Mouse (Mus musculus) macrophage (primary cell): Measurements from ENCODE around the gene Ppat. TPM values are rescaled to one million over a fixed set of nuclear protein-coding genes. Genes with fewer than 3 reads are reported as not detected.
"Not testable (repeated sequence)": the region's sequence is repeated elsewhere in the genome, so short reads cannot be mapped to it uniquely, and the experiment has no call there.

ENCODE experiments used
- H3K27ac ChIP-seq: fragments of 350-480 bp; formaldehyde crosslinking; 2 replicates; pipeline ENCODE4 v1.9.0; 2021
- H3K36me3 ChIP-seq: fragments of 350-480 bp; formaldehyde crosslinking; 2 replicates; pipeline ENCODE4 v1.9.0; 2021; ENCODE audit errors: inconsistent target
- H3K4me3 ChIP-seq: fragments of 350-480 bp; formaldehyde crosslinking; 2 replicates; pipeline ENCODE4 v1.9.0; 2021; ENCODE audit errors: inconsistent target
- H3K79me2 ChIP-seq: fragments of 350-480 bp; formaldehyde crosslinking; 2 replicates; pipeline ENCODE4 v1.9.0; 2021; ENCODE audit errors: inconsistent target
- WGBS: methylation state at CpG from one replicate; pipeline ENCODE4 v1.1.7; 2026; ENCODE audit warnings: inconsistent platforms; ENCODE audit not compliant: missing documents; 5-methylcytosine and 5-hydroxymethylcytosine counted together
- polyA plus RNA-seq: library from polyadenylated mRNA; stranded (reverse); fragments of 250-400 nt; gene quantifications from 3 replicates; pipeline ENCODE4 v1.2.4, GENCODE M21; 2018; ENCODE audit warnings: inconsistent platforms

Ppat gene
- polyA plus RNA-seq, 1 experiment from 2014 or later = 7.5 TPM

DNA sequence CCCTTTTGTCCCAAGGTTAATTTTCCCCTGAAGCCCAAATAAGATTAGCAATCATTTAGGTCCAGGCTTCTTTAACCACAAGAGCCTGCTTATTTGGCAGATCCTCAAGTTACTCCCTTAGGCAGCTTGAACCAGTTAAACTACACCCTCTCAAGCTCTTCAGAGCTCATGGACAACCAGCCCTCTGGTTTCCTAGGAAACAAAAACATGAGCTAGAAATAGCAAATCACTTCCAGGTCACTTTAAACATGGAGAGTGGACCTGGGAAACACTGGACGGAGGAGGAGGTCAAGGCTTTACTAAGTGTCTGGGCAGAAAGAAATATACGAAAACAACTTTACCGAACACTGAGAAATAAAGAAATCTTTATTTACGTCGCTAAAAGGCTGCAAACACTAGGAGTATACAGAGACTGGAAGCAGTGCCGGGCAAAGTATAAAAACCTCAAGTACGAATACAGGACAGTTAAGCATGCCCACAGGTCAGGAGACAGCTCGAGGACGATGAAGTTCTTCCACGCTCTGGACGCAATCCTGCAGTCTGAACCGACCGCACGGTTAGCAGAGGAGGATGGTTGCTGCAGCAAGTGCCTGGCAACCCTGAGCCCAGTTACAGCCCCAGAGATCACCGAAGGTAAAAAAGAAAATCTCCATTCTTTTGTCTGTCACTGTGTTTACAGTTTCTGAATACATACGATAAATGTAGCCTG, 23.1 kb downstream of the Ppat start:
- no peak overlapping the region for H3K27ac ChIP-seq
- H3K4me3 ChIP-seq = no peak overlapping the region
- WGBS = 95% methylated on average over 16 of the region's 16 CpGs
- H3K79me2 ChIP-seq = peaks cover 8% of the 10 kb centered on the region; the same call in 1 of the 2 replicates
- H3K36me3 ChIP-seq = peaks cover 6% of the 10 kb centered on the region; the same call in 1 of the 2 replicates

DNA sequence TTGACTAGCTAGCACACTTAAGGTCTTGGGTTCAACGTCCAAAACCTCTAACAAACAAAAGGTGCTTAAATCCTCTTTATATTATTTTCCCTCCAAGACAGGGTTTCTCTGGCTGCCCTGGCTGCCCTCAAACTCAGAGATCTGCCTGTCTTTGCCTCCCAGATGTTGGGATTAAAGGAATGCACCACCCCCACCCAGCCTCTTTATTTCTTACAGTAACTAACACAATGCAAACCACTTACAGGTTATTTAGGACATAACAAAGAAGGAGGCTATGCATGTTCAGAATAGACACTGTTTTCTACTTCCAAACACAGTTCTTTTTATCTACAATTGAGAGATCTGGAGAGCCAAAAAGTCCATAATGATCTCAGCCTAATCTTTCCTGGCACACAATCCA, 27.1 kb downstream of the Ppat start:
- Histone ChIP-seq H3K36me3 (peaks cover 6% of the 10 kb centered on the region; the same call in 1 of the 2 replicates), H3K4me3 (no peak overlapping the region), H3K79me2 (peaks cover 8% of the 10 kb centered on the region; the same call in 1 of the 2 replicates), H3K27ac (no peak overlapping the region)
- WGBS = 91% methylated on average over 1 of the region's 1 CpGs

DNA sequence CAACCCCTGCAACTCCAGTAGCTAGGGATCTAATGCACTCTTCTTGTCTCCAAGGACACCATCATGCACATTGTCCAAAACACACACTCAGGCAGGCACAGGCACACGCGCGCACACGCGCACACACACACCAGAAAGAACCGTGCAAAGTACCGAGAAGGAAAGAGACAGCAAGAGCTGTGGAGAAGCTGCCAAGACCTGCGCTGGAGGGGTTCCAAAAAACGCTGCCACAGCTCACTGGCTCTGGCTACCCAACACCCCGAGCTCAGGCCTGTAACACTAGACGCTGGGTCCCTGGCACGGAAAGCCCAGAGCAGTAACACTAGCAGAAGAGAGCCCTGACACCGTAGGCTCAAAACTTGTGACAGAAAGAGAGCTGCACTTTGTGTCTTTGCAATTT, 27.9 kb downstream of the Ppat start:
- peaks cover 6% of the 10 kb centered on the region; the same call in 1 of the 2 replicates for H3K36me3 ChIP-seq
- no peak overlapping the region for H3K4me3 ChIP-seq
- WGBS = 94% methylated on average over 13 of the region's 13 CpGs
- peaks cover 6% of the 10 kb centered on the region; the same call in 1 of the 2 replicates for H3K79me2 ChIP-seq
- H3K27ac ChIP-seq = no peak overlapping the region

DNA sequence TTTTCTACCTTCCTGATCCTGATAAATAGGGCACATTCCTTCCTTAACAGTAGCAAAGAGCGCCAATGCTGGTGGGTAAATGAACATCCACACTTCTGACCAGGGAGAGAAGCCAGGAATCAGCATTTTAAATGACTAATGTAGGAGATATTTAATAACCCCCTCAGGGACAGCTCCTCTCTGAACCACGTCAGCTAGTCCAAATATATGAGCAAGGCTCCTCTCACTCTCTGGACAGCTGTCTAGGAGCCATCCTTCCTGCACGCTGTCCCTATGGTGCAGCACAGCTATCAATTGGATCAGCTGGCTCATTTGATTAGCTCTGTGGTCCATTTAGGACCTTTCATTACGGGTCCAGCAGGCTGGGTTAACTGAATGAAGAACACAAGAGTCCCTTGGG, 28.5 kb downstream of the Ppat start:
- 100% methylated on average over 4 of the region's 4 CpGs for WGBS
- no peak overlapping the region for H3K4me3 ChIP-seq
- H3K79me2 ChIP-seq = no peaks in the 10 kb centered on the region
- H3K36me3 ChIP-seq = peaks cover 6% of the 10 kb centered on the region; the same call in 1 of the 2 replicates
- no peak overlapping the region for H3K27ac ChIP-seq

DNA sequence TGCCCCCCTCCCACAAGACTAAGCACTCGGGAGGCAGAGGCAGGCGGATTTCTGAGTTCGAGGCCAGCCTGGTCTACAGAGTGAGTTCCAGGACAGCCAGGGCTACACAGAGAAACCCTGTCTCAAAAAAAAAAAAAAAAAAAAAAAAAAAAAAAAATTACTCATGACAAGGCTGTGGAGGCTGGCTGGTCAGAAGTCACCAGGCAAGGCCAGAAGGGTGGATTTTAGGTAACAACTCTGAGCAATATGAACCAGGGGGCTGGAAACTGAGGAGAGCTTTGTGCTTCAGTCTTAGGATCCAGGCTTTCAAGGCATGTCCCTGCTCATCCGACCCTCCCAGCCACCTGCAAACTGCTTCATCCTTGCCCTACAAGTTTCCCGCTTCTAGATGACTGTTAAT, 38.9 kb downstream of the Ppat start:
- WGBS = 97% methylated on average over 3 of the region's 5 CpGs
- H3K79me2 ChIP-seq, H3K36me3 ChIP-seq, H3K4me3 ChIP-seq, H3K27ac ChIP-seq: not testable (repeated sequence)

DNA sequence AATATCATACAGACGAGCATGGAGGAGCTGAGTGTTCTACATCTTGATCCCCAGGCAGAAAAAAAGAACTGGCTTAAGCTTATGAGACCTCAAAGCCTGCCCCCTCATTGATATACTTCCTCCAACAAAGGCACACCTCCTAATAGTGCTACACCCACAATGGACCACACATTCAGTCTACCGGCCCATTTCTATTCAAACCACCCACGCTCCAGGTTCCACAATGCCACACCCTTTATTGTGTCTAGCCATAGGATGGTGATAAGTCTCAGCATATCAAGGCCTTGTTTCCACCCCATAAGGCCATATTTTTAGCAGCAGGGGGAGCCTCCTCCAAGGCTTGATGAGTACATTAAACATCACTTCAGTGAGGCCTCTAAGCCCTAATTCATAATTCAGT, 40.6 kb downstream of the Ppat start:
- no peaks in the 10 kb centered on the region for H3K79me2 ChIP-seq
- WGBS = 98% methylated on average over 3 of the region's 3 CpGs
- no peaks in the 10 kb centered on the region for H3K36me3 ChIP-seq
- no peak overlapping the region for H3K4me3 ChIP-seq
- H3K27ac ChIP-seq = no peak overlapping the region

DNA sequence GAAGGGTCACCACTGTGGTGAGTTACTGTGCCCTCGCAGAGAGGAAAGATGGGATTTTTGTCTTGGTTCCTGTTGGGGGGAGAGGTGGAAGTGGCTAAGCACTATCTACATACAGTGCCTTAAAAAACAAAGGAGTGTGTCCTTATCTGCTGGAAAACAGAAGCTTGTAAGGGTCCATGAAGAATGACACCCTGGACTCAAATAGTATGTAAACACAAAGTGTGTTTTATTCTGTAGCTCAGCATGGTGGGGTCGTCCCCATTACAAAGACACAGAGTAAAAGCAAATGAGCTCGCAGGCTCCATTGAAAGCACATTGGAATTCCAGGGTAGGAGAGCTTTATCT, 45.3 kb downstream of the Ppat start:
- Histone ChIP-seq H3K36me3 (no peaks in the 10 kb centered on the region), H3K79me2 (no peaks in the 10 kb centered on the region), H3K27ac (peak overlapping the region; percentile 74), H3K4me3 (peak overlapping the region; percentile 87)
- WGBS = 39% methylated on average over 3 of the region's 3 CpGs

DNA sequence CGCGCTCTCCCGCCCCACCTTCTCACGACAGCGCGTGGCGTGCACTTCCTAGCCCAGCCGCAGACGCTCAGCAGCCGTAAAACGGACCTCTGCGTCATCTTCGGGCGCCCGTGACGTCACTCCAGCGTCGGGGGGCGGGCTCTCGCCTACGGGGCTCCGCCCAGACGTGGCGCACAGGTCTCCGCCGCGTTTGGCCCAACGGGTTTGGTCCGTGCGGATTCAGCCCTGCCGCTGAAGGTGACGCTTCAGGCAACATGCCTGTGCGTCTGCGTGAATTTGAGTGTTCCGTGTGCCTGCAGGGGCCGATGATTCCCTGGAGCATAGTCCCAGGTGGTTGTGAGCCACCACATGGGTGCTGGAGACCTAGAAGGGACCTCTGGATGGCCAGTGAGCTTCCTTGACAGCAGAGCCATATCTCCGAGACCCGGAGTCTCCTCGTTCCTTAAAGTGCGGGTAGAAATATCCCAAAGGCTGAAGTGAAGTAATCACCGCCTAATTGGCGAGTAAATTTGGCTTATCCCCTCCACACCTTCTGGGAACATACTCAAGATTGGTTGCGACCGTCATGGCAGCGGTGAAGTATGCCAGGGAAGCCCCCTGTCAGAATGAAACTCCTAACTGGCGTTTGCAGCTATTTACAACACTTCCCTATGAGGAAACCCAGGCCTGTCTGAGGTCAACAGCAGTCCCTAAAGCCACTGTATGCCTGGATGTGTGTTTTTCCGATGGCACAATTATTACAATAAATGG, 45.8 kb downstream of the Ppat start, which contains the start of gene Aasdh:
Aasdh (minus strand) TSS at position 110 of the 750 bp plus-strand sequence.
- Histone ChIP-seq H3K4me3 (peak within 1 kb of the TSS; percentile 87), H3K36me3 (no peaks in the 10 kb centered on the region), H3K79me2 (no peaks in the 10 kb centered on the region), H3K27ac (peak within 1 kb of the TSS; percentile 74)
- WGBS = under 1% methylated on average over 47 of the region's 47 CpGs

DNA sequence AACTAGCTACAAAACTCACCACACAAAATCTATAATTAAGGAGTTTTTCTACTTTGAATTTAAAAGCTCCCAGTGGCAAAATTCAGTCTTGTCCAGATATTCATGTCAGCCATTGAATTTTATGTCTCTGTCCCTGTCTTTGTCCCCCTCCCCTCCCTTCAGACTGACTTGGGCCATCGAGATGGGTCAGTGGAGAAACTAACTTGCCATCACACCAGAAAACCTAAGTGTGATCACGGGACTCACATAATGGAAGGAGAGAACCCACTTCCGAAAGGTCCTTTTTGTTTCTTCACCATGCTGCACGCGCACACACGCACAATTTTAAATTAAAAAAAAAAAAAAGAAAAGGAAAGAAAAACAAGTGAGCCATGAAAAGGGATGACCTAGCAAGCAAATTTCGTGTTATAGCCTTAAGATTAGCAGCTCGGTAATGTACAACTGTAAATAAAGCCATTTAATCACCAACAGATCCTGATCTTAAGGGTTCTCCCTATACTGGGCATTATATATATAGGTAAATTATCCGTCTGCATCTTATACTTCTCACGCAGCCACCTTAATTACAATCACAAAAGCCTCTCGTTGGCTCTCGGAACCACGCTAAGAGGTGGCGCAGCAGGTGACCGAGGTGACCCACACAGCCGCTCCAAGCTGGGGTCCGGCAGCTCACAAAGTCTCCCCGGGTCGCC, 46.5 kb downstream of the Ppat start:
- under 1% methylated on average over 19 of the region's 19 CpGs for WGBS
- H3K79me2 ChIP-seq = no peaks in the 10 kb centered on the region
- peak overlapping the region; percentile 87 for H3K4me3 ChIP-seq
- no peaks in the 10 kb centered on the region for H3K36me3 ChIP-seq
- H3K27ac ChIP-seq = peak overlapping the region; percentile 51

DNA sequence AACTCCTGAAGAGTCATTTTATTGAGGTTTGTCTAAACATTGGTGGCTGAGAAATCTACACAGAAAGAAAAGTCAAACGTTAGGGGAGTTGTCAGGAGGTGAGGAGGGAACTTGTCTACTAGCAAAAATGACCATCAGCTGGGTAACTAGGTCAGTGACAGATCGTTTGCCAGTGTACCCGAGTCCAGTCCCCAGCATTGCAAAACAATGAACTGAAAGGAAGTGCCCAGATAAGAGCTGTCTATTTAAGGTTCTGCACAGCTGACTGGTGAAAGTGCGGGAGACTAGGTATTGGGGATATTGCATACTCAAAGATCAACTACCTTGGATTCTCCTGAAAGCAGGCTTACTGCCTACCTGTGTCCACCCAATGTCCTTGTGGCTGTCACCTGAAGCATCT, 49.2 kb downstream of the Ppat start:
- Histone ChIP-seq H3K36me3 (no peaks in the 10 kb centered on the region), H3K79me2 (no peaks in the 10 kb centered on the region), H3K27ac (no peak overlapping the region), H3K4me3 (no peak overlapping the region)
- WGBS = 72% methylated on average over 4 of the region's 4 CpGs

DNA sequence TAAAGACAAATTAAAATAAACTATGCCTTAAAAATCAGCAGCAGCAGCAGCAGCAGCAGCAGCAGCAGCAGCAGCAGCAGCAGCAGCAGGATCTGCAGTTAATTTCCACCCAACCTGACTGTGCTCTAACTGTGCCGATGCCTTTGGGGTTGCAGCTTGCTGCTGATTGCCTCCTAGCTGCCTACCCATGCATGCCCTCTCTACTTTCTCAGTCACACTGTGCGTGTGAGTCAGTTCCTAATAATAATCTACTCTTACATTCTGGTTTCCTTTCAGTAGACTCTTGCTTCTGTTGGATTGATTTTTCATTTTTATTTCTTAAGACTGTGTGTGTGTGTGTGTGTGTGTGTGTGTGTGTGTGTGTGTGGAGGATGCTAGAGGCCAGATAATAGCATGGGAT, 58.3 kb downstream of the Ppat start:
- H3K4me3 ChIP-seq = no peak overlapping the region
- 88% methylated on average over 2 of the region's 2 CpGs for WGBS
- H3K27ac ChIP-seq = peak overlapping the region; percentile 59
- H3K36me3 ChIP-seq = peaks cover 4% of the 10 kb centered on the region; the same call in 1 of the 2 replicates
- no peaks in the 10 kb centered on the region for H3K79me2 ChIP-seq

DNA sequence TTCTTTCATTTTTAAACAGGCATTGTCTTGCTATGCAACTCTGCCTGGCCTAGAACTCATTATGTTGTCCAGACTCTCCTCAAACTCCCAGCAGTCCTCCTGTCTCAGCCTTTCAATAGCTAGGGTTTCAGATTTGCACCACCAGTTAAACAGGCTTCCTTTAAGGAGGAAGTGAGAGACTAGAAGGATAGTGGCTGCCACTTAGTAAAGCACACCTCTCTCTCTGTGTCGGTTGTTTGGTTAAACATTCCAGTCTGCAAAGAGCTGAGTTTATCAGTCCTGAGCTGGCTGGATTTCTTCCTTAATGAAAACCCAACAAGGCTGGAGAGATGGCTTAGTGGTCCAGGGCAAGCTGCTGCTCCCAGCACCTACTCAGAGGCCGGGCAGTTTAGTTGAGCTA, 58.8 kb downstream of the Ppat start:
- Histone ChIP-seq H3K36me3 (peaks cover 9% of the 10 kb centered on the region; the same call in 1 of the 2 replicates), H3K27ac (peak overlapping the region; percentile 59), H3K79me2 (no peaks in the 10 kb centered on the region), H3K4me3 (no peak overlapping the region)
- 52% methylated on average over 2 of the region's 2 CpGs for WGBS

DNA sequence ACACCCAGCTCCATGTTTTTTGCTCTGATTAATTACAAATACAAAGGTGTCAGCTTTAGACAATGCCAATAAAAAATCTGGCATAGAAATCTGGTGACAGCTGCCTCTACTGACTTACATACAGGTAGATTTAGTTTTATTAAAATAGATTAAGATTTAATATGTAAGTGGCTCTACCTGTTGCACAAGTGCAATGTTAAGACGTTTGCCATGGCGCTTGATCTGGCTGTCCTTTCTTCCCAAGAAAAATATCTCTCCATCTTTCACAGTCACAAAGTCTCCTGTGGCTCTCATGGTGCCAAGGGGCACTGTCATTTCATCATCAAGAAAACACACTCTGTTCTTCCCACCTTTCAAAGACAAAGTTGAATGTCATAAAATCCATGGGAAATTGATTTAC, 64.4 kb downstream of the Ppat start:
- H3K4me3 ChIP-seq = no peak overlapping the region

DNA sequence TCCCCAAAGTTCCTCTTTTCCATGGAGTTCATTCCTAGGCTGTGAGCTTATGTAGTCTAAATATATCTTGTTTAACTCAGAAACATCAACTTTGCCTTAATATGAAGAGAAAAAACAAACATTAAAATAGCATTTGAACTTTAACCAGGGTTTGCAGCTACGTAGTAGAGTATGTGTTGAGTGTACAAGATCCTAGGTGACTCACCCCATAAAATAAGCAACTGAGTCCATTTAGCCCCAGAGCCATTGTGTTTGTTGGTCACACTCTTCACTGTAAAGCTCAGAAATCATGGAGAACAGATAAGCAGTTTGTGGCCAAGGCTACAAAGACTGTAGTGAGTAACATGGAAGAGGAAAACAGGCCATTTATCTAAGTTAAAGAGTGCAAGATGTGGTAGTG, 67.3 kb downstream of the Ppat start:
- H3K36me3 ChIP-seq = peaks cover 46% of the 10 kb centered on the region
- no peak overlapping the region for H3K4me3 ChIP-seq
- WGBS = 92% methylated on average over 1 of the region's 1 CpGs
- no peak overlapping the region for H3K27ac ChIP-seq
- no peaks in the 10 kb centered on the region for H3K79me2 ChIP-seq

More for the DNA sequence above, 64.4 kb downstream of the Ppat start:
- 94% methylated on average over 2 of the region's 2 CpGs for WGBS
- H3K36me3 ChIP-seq = peaks cover 41% of the 10 kb centered on the region
- no peaks in the 10 kb centered on the region for H3K79me2 ChIP-seq
- H3K27ac ChIP-seq = no peak overlapping the region
